Comparison of ENCODE assay signal across 8 mouse cellular contexts in the genomic region with DNA sequence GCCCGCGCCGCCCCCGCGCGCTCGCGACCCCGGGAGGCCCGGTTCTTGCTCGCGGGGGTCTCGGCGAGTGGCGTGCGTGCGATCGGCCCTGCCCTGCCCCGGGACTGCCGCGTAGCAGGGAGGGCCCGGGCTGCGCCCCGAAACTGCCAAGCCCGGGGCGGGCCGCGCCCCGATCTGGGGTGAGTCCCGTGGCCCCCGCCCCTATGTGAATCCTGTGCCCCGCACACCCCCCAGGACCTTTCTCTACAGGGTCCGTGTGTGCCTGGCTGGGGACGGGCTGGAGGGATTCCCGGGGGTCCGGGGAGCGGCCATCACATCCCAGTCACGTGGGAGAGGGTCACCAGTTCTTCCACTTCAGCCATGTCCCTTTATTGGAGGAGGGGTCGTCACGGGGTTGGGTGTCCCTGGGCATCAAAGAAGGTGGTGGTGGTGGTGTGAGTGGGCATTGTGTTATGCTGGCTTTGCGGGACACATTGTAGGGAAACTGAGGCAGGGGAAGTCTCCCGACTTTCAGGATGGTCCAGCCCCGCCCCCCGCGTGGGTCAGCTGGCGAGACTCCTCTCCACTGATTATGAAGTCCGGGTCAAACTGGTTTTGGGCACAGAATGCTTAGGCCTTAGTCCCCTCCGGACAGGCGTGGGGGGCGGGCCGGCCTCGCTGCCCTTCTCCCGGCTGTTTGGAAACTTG. TPM values are rescaled to one million over a fixed set of nuclear protein-coding genes. Genes with fewer than 3 reads are reported as not detected.
A peak's percentile ranks its signal among the peaks of the same experiment; 100 is the strongest.
DNase-seq lines count a peak whose midpoint lies in the region; ATAC-seq and TF ChIP-seq lines count a peak whose summit lies in the region.

No protein-coding gene starts in this region.

- peaks cover 36% of the 10 kb centered on the region for H3K27me3 ChIP-seq in erythroblast, embryonic 14.5 days (ENCODE audit: control insufficient read depth)
- H3K27me3 ChIP-seq in forebrain, embryonic 12.5 days, result no peaks in the 10 kb centered on the region
- H3K27me3 ChIP-seq in hindbrain, embryonic 14.5 days (ENCODE audit: control insufficient read depth, insufficient read depth, low read length), result no peaks in the 10 kb centered on the region
- no peaks in the 10 kb centered on the region for H3K27me3 ChIP-seq in liver, adult 2 months (ENCODE audit: control insufficient read depth, insufficient read depth, low read length)
- H3K27me3 ChIP-seq in midbrain, embryonic 16.5 days (ENCODE audit: control insufficient read depth, insufficient read depth, low read depth, low read length), result no peaks in the 10 kb centered on the region

- ATAC-seq in erythroblast, adult 5-6 weeks (replicated peaks; ENCODE audit: low FRiP score, poor library complexity, severe bottlenecking), result no peak
- peak; percentile 54 for ATAC-seq in forebrain, embryonic 12.5 days (ENCODE audit: low FRiP score)
- ATAC-seq in hindbrain, embryonic 14.5 days (ENCODE audit: low FRiP score), result peak; percentile 51
- ATAC-seq in midbrain, embryonic 16.5 days, result peak; percentile 30

- DNase-seq in hindbrain, embryonic 14.5 days (ENCODE audit: low spot score), result peak; percentile 63
- DNase-seq in liver, adult 2 months (ENCODE audit: extremely low read depth, low read depth, low spot score), result no peak
- peak; percentile 34 to 50 for DNase-seq in thymus, postnatal 10 days (ENCODE audit: low spot score in 2 of 2)

- H3K4me2 ChIP-seq in forebrain, embryonic 12.5 days, result peak overlapping the region; percentile 80
- peak overlapping the region; percentile 79 for H3K4me2 ChIP-seq in hindbrain, embryonic 14.5 days (replicated peaks)
- peak overlapping the region; percentile 87 for H3K4me2 ChIP-seq in midbrain, embryonic 16.5 days (ENCODE audit: low read length)

- TF ChIP-seq CTCF in bone marrow macrophage, adult 2 months (IDR thresholded peaks at IDR 0.05; ENCODE audit: low read depth, low read length), result no peak
- TF ChIP-seq CTCF in liver, adult 2 months (IDR thresholded peaks at IDR 0.05; ENCODE audit: low read depth, low read length), result no peak

- no peak for TF ChIP-seq POLR2A in bone marrow macrophage, adult 2 months (IDR thresholded peaks at IDR 0.05; ENCODE audit: borderline replicate concordance, low read depth, low read length)
- TF ChIP-seq POLR2A in liver, adult 2 months (IDR thresholded peaks at IDR 0.05; ENCODE audit: extremely low read depth, insufficient read depth, low read length), result no peak

- peak overlapping the region; percentile 100 for H3K9ac ChIP-seq in forebrain, embryonic 12.5 days
- H3K9ac ChIP-seq in hindbrain, embryonic 14.5 days, result peak overlapping the region; percentile 99
- peak overlapping the region; percentile 88 for H3K9ac ChIP-seq in liver, adult 2 months (ENCODE audit: low read depth, low read length)
- peak overlapping the region; percentile 97 for H3K9ac ChIP-seq in midbrain, embryonic 16.5 days (ENCODE audit: low read depth, low read length)

- H3K79me2 ChIP-seq in liver, adult 2 months (ENCODE audit: control insufficient read depth, insufficient read depth, low read length), result peaks cover 5% of the 10 kb centered on the region

- H3K4me1 ChIP-seq in erythroblast, embryonic 14.5 days (ENCODE audit: control insufficient read depth), result peaks cover 72% of the 10 kb centered on the region
- peaks cover 29% of the 10 kb centered on the region for H3K4me1 ChIP-seq in bone marrow macrophage, adult 2 months (ENCODE audit: control insufficient read depth, insufficient read depth, low read length)
- peaks cover 53% of the 10 kb centered on the region for H3K4me1 ChIP-seq in forebrain, embryonic 12.5 days
- H3K4me1 ChIP-seq in hindbrain, embryonic 14.5 days (replicated peaks; ENCODE audit: control insufficient read depth, insufficient read depth, low read length), result peaks cover 38% of the 10 kb centered on the region
- H3K4me1 ChIP-seq in liver, adult 2 months (ENCODE audit: control insufficient read depth, insufficient read depth, low read length), result peaks cover 21% of the 10 kb centered on the region
- H3K4me1 ChIP-seq in midbrain, embryonic 16.5 days (ENCODE audit: control insufficient read depth, insufficient read depth, low read length), result peaks cover 38% of the 10 kb centered on the region

- peak overlapping the region; percentile 97 for H3K4me3 ChIP-seq in erythroblast, embryonic 14.5 days (replicated peaks)
- peak overlapping the region; percentile 73 for H3K4me3 ChIP-seq in bone marrow macrophage, adult 2 months (ENCODE audit: insufficient read depth, low read length)
- peak overlapping the region; percentile 100 for H3K4me3 ChIP-seq in forebrain, embryonic 12.5 days (replicated peaks)
- peak overlapping the region; percentile 76 for H3K4me3 ChIP-seq in hindbrain, embryonic 14.5 days (replicated peaks; ENCODE audit: low read length)
- H3K4me3 ChIP-seq in liver, adult 2 months (ENCODE audit: insufficient read depth, low read depth, low read length), result peak overlapping the region; percentile 66
- H3K4me3 ChIP-seq in midbrain, embryonic 16.5 days (ENCODE audit: low read depth, low read length), result peak overlapping the region; percentile 73

- no peaks in the 10 kb centered on the region for H3K9me3 ChIP-seq in erythroblast, embryonic 14.5 days (ENCODE audit: control insufficient read depth, low read length)
- no peaks in the 10 kb centered on the region for H3K9me3 ChIP-seq in forebrain, embryonic 12.5 days
- no peaks in the 10 kb centered on the region for H3K9me3 ChIP-seq in hindbrain, embryonic 14.5 days (ENCODE audit: control insufficient read depth, low read length)
- no peaks in the 10 kb centered on the region for H3K9me3 ChIP-seq in midbrain, embryonic 16.5 days (replicated peaks; ENCODE audit: control insufficient read depth, low read length, poor library complexity, severe bottlenecking)

- peak overlapping the region; percentile 88 for H3K27ac ChIP-seq in bone marrow macrophage, adult 2 months (ENCODE audit: insufficient read depth, low read depth, low read length)
- peak overlapping the region; percentile 99 for H3K27ac ChIP-seq in forebrain, embryonic 12.5 days
- H3K27ac ChIP-seq in hindbrain, embryonic 14.5 days, result peak overlapping the region; percentile 100
- peak overlapping the region; percentile 95 for H3K27ac ChIP-seq in liver, adult 2 months (replicated peaks; ENCODE audit: insufficient read depth, low read depth, low read length)
- H3K27ac ChIP-seq in midbrain, embryonic 16.5 days (ENCODE audit: low read length), result peak overlapping the region; percentile 100

- peaks cover 17% of the 10 kb centered on the region for H3K36me3 ChIP-seq in erythroblast, embryonic 14.5 days (ENCODE audit: control insufficient read depth)
- H3K36me3 ChIP-seq in forebrain, embryonic 12.5 days (replicated peaks), result peaks cover 22% of the 10 kb centered on the region
- H3K36me3 ChIP-seq in hindbrain, embryonic 14.5 days (replicated peaks; ENCODE audit: control insufficient read depth, insufficient read depth), result peaks cover 23% of the 10 kb centered on the region
- H3K36me3 ChIP-seq in liver, adult 2 months (ENCODE audit: control insufficient read depth, insufficient read depth, low read length), result peaks cover 6% of the 10 kb centered on the region
- peaks cover 7% of the 10 kb centered on the region for H3K36me3 ChIP-seq in midbrain, embryonic 16.5 days (ENCODE audit: control insufficient read depth, insufficient read depth, low read length)

- WGBS in forebrain, embryonic 12.5 days, result 6% methylated on average over 51 of the region's 53 CpGs
- WGBS in hindbrain, embryonic 14.5 days, result 1% methylated on average over 52 of the region's 53 CpGs
- WGBS in liver, adult 2 months, result under 1% methylated on average over 50 of the region's 53 CpGs
- WGBS in midbrain, embryonic 16.5 days, result 2% methylated on average over 23 of the region's 53 CpGs

RNA-seq across cellular contexts. Expression of a gene that starts 0.5 kb away (rescaled TPM):
- 9.0 TPM in 2 replicates for polyA plus RNA-seq in erythroblast, embryonic 14.5 days (2012)
- total RNA-seq in erythroblast, adult 5-6 weeks (2015; ENCODE audit: low replicate concordance), result 637 and 655 TPM in 2 replicates
- 301 and 341 TPM in 2 replicates for total RNA-seq in erythroblast, adult 5-6 weeks (2017; ENCODE audit: low replicate concordance)
- 2,086 and 2,131 TPM in 2 replicates for polyA plus RNA-seq in bone marrow macrophage, adult 2 months (2012; ENCODE audit: insufficient read depth, insufficient read length, missing spikeins)
- 2,923 and 2,975 TPM in 2 replicates for polyA plus RNA-seq in forebrain, embryonic 12.5 days (2016; fragmentation: Nextera tagmentation; extraction: Ambion mirVana)
- polyA plus RNA-seq in hindbrain, embryonic 14.5 days (2014; fragmentation: Nextera tagmentation; extraction: Ambion mirVana), result 4,053 and 4,080 TPM in 2 replicates
- total RNA-seq in liver, adult 2 months (2014; rRNA removed), result 68.0 and 123 TPM in 2 replicates
- polyA plus RNA-seq in liver, adult 2 months (2012; rRNA removed), result 158 and 177 TPM in 2 replicates
- 4,277 and 4,299 TPM in 2 replicates for polyA plus RNA-seq in midbrain, embryonic 16.5 days (2015; fragmentation: Nextera tagmentation; extraction: Ambion mirVana)

RNA-seq across cellular contexts. Expression of a gene that starts 12.5 kb away (rescaled TPM):
- polyA plus RNA-seq in erythroblast, embryonic 14.5 days (2012), result not detected in 2 replicates
- total RNA-seq in erythroblast, adult 5-6 weeks (2015; ENCODE audit: low replicate concordance), result not detected in 2 replicates
- total RNA-seq in erythroblast, adult 5-6 weeks (2017; ENCODE audit: low replicate concordance), result not detected in 2 replicates
- polyA plus RNA-seq in bone marrow macrophage, adult 2 months (2012; ENCODE audit: insufficient read depth, insufficient read length, missing spikeins), result not detected in 2 replicates
- polyA plus RNA-seq in forebrain, embryonic 12.5 days (2016; fragmentation: Nextera tagmentation; extraction: Ambion mirVana), result 0.82 and 0.91 TPM in 2 replicates
- 1.6 and 2.2 TPM in 2 replicates for polyA plus RNA-seq in hindbrain, embryonic 14.5 days (2014; fragmentation: Nextera tagmentation; extraction: Ambion mirVana)
- not detected in 2 replicates for total RNA-seq in liver, adult 2 months (2014; rRNA removed)
- polyA plus RNA-seq in liver, adult 2 months (2012; rRNA removed), result not detected in 2 replicates
- 1.2 and 1.3 TPM in 2 replicates for polyA plus RNA-seq in midbrain, embryonic 16.5 days (2015; fragmentation: Nextera tagmentation; extraction: Ambion mirVana)

RNA-seq across cellular contexts. Expression of a gene that starts 29.7 kb away (rescaled TPM):
- polyA plus RNA-seq in erythroblast, embryonic 14.5 days (2012), result 1.2 and 2.2 TPM in 2 replicates
- 0.96 and 3.6 TPM in 2 replicates for total RNA-seq in erythroblast, adult 5-6 weeks (2015; ENCODE audit: low replicate concordance)
- 1.4 and 2.9 TPM in 2 replicates for total RNA-seq in erythroblast, adult 5-6 weeks (2017; ENCODE audit: low replicate concordance)
- polyA plus RNA-seq in bone marrow macrophage, adult 2 months (2012; ENCODE audit: insufficient read depth, insufficient read length, missing spikeins), result 10.4 and 13.1 TPM in 2 replicates
- 47.3 and 47.4 TPM in 2 replicates for polyA plus RNA-seq in forebrain, embryonic 12.5 days (2016; fragmentation: Nextera tagmentation; extraction: Ambion mirVana)
- 85.6 and 90.1 TPM in 2 replicates for polyA plus RNA-seq in hindbrain, embryonic 14.5 days (2014; fragmentation: Nextera tagmentation; extraction: Ambion mirVana)
- 3.2 and 5.4 TPM in 2 replicates for total RNA-seq in liver, adult 2 months (2014; rRNA removed)
- 10.8 and 14.9 TPM in 2 replicates for polyA plus RNA-seq in liver, adult 2 months (2012; rRNA removed)
- 119 and 126 TPM in 2 replicates for polyA plus RNA-seq in midbrain, embryonic 16.5 days (2015; fragmentation: Nextera tagmentation; extraction: Ambion mirVana)

Comparison
In these comparisons a context has a peak if more than half of its experiments do, and no peak if none do; other contexts are left out.
1. RNA of a gene that starts 0.5 kb away (polyA plus RNA-seq): 4,277 to 4,299 TPM in midbrain, embryonic 16.5 days, 4,053 to 4,080 TPM in hindbrain, embryonic 14.5 days, 2,923 to 2,975 TPM in forebrain, embryonic 12.5 days, 2,086 to 2,131 TPM in bone marrow macrophage, adult 2 months and 158 to 177 TPM in liver, adult 2 months; 9.0 TPM in erythroblast, embryonic 14.5 days; every median in the first group is over 10 times any median in the second.
2. Peak in every context shown above with its lines, with median percentiles within 50 percentile points of each other: H3K4me3 ChIP-seq, H3K27ac ChIP-seq, H3K4me2 ChIP-seq and H3K9ac ChIP-seq.